Mouse (Mus musculus): ENCODE measurements around the gene Isy1. TPM values are rescaled to one million over a fixed set of nuclear protein-coding genes. Genes with fewer than 3 reads are reported as not detected.

Isy1 gene
- total and polyA plus RNA-seq, 3 experiments, result 7.3 to 22.8 (median 22.3) TPM

GRCm38 (mm10) chr6:87793821-87794510, 44.6 kb downstream of the Isy1 start:
- WGBS, result 88% methylated on average over 10 of the region's 10 CpGs
- Histone ChIP-seq H3K79me2 (replicated peaks; ENCODE audit: control insufficient read depth, insufficient read depth, low read length) (no peaks in the 10 kb centered on the region), H3K27ac (no peak overlapping the region), H3K4me3 (no peak overlapping the region), H3K4me1 (ENCODE audit: control insufficient read depth, insufficient read depth, low read length) (no peaks in the 10 kb centered on the region; the same call in none of the 2 replicates), H3K27me3 (ENCODE audit: control insufficient read depth, insufficient read depth, low read length) (no peaks in the 10 kb centered on the region), H3K36me3 (ENCODE audit: control insufficient read depth, insufficient read depth, low read length) (no peaks in the 10 kb centered on the region), H3K9ac (ENCODE audit: low read depth, low read length) (no peak overlapping the region)
- no peak for TF ChIP-seq EP300 (IDR thresholded peaks at IDR 0.05; ENCODE audit: insufficient read depth, low read depth, low read length)
- no peak for DNase-seq
- intact Hi-C loops (cut with DNase I), result no loop called here

GRCm38 (mm10) chr6:87791826-87792225, 46.8 kb downstream of the Isy1 start:
- intact Hi-C loops (cut with DNase I), result no loop called here
- Histone ChIP-seq H3K36me3 (ENCODE audit: control insufficient read depth, insufficient read depth, low read length) (no peaks in the 10 kb centered on the region), H3K9ac (ENCODE audit: low read depth, low read length) (no peak overlapping the region), H3K4me1 (ENCODE audit: control insufficient read depth, insufficient read depth, low read length) (peaks cover 4% of the 10 kb centered on the region), H3K79me2 (replicated peaks; ENCODE audit: control insufficient read depth, insufficient read depth, low read length) (no peaks in the 10 kb centered on the region), H3K27me3 (ENCODE audit: control insufficient read depth, insufficient read depth, low read length) (no peaks in the 10 kb centered on the region), H3K27ac (no peak overlapping the region), H3K4me3 (no peak overlapping the region)
- no peak for DNase-seq
- no peak for TF ChIP-seq EP300 (IDR thresholded peaks at IDR 0.05; ENCODE audit: insufficient read depth, low read depth, low read length)
- TF ChIP-seq CTCF (IDR thresholded peaks at IDR 0.05), result no peak
- no peak for TF ChIP-seq POLR2A (IDR thresholded peaks at IDR 0.05; ENCODE audit: insufficient read depth, low read depth, low read length)
- WGBS, result 96% methylated on average over 5 of the region's 5 CpGs

GRCm38 (mm10) chr6:87790779-87791480, 47.7 kb downstream of the Isy1 start:
- intact Hi-C loops (cut with DNase I), result no loop called here
- Histone ChIP-seq H3K4me1 (ENCODE audit: control insufficient read depth, insufficient read depth, low read length) (peaks cover 4% of the 10 kb centered on the region), H3K4me3 (no peak overlapping the region), H3K36me3 (ENCODE audit: control insufficient read depth, insufficient read depth, low read length) (no peaks in the 10 kb centered on the region), H3K27ac (no peak overlapping the region), H3K9ac (ENCODE audit: low read depth, low read length) (no peak overlapping the region), H3K79me2 (replicated peaks; ENCODE audit: control insufficient read depth, insufficient read depth, low read length) (no peaks in the 10 kb centered on the region), H3K27me3 (ENCODE audit: control insufficient read depth, insufficient read depth, low read length) (no peaks in the 10 kb centered on the region)
- TF ChIP-seq POLR2A (IDR thresholded peaks at IDR 0.05; ENCODE audit: insufficient read depth, low read depth, low read length), result no peak
- WGBS, result 56% methylated on average over 7 of the region's 7 CpGs
- no peak for DNase-seq

- no peak overlapping the region for H3K4me3 ChIP-seq
- H3K79me2 ChIP-seq (replicated peaks; ENCODE audit: control insufficient read depth, insufficient read depth, low read length), result no peaks in the 10 kb centered on the region
- DNase-seq, result no peak
- TF ChIP-seq EP300 (IDR thresholded peaks at IDR 0.05; ENCODE audit: insufficient read depth, low read depth, low read length) (no peak), CTCF (IDR thresholded peaks at IDR 0.05) (no peak), POLR2A (IDR thresholded peaks at IDR 0.05; ENCODE audit: insufficient read depth, low read depth, low read length) (no peak)
- H3K9ac ChIP-seq (ENCODE audit: low read depth, low read length), result no peak overlapping the region
- peaks cover 4% of the 10 kb centered on the region for H3K4me1 ChIP-seq (ENCODE audit: control insufficient read depth, insufficient read depth, low read length)
- no peak overlapping the region for H3K27ac ChIP-seq
- no peaks in the 10 kb centered on the region for H3K27me3 ChIP-seq (ENCODE audit: control insufficient read depth, insufficient read depth, low read length)
- intact Hi-C loops (cut with DNase I), result no loop called here
- 83% methylated on average over 6 of the region's 6 CpGs for WGBS
- no peaks in the 10 kb centered on the region for H3K36me3 ChIP-seq (ENCODE audit: control insufficient read depth, insufficient read depth, low read length)
These were observed 48.8 kb downstream of the Isy1 start for GRCm38 (mm10) chr6:87789791-87790190.

- Histone ChIP-seq H3K79me2 (replicated peaks; ENCODE audit: control insufficient read depth, insufficient read depth, low read length) (no peaks in the 10 kb centered on the region), H3K27ac (no peak overlapping the region), H3K27me3 (ENCODE audit: control insufficient read depth, insufficient read depth, low read length) (no peaks in the 10 kb centered on the region), H3K9ac (ENCODE audit: low read depth, low read length) (no peak overlapping the region), H3K4me1 (ENCODE audit: control insufficient read depth, insufficient read depth, low read length) (peaks cover 4% of the 10 kb centered on the region), H3K4me3 (no peak overlapping the region), H3K36me3 (ENCODE audit: control insufficient read depth, insufficient read depth, low read length) (no peaks in the 10 kb centered on the region)
- intact Hi-C loops (cut with DNase I), result no loop called here
- peak in 1 of 2 experiments; percentile 42 for DNase-seq
- 30% methylated on average over 5 of the region's 5 CpGs for WGBS
- TF ChIP-seq EP300 (IDR thresholded peaks at IDR 0.05; ENCODE audit: insufficient read depth, low read depth, low read length) (no peak), CTCF (IDR thresholded peaks at IDR 0.05) (no peak), POLR2A (IDR thresholded peaks at IDR 0.05; ENCODE audit: insufficient read depth, low read depth, low read length) (no peak)
These were observed 49.6 kb downstream of the Isy1 start for GRCm38 (mm10) chr6:87788896-87789587.
